Mouse (Mus musculus) retina, embryonic 14.5 days (tissue): Measurements from ENCODE around the gene Ap1s1.

ENCODE experiments used
- DNase-seq: peaks from one replicate; pipeline ENCODE4 v3.0.0-alpha.2; 2015; ENCODE audit warnings: low spot score

Gene Ap1s1

DNA sequence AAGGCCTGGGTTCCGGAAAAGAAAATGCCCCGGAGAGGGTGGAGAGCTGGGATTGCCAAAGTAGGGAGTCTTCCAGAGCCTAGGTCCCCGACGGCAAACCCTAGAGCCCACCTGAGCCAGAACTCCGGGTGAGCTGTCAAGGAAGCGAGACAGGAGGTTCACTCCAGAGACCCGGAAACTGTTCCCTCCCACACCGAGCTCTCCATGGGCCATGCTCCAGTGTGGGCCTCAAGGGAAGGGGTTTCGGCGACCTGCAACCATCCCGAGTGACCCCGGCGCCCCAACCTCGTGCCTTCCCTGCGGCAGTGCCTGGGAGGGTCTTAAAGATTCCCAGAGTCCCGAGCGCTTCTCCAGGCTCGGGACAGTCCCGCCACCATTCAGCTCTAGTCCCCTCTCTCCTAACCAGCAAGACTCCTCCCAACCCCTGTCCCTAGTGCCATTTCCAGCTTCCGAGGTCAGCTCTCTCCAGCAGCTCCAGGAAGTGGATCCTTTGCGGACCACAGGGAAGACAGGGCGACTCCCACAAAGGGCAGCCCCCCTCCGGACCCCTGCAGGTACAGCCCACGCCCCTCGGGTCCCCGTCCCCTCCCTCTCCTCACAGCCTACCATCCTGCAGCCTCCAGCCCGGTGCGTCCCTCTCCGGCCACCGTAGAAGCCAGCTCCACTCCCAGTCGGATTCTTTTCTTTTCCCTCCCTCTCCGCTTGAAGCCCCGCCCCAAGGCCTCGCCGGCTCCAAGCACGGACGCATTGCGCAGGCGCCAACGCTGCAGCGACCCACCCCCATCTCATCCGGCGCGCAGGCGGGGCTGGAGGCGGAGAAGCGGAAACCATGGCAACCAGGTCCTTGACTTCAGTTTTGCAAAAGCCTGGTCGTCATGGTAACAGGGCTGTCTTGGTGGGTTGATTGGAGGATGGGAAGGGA is at the start of gene Ap1s1:
Gene Ap1s1 (minus strand): TSS at position 734 of the 922 bp plus-strand sequence.
- DNase-seq, result peak; percentile 99

DNA sequence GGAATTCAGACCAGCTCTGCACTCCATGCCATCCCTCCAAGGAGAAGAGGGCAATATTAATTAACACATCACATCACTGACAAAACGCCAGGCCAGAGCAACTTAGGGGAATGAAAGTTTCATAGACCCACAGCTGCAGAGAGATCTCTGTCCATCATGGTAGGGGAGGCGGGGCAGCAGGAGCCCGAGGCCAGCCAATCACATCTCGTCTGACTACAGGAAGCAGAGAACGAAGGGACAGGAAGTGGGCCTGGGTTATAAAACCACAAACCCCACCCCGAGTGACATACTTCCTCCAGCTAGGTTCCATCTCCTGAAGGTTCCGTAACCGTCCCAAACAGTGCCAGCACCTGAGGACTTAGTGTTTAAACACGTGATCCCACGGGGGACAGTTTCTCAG is 49.2 kb upstream of the Ap1s1 start:
- DNase-seq, result no peak

DNA sequence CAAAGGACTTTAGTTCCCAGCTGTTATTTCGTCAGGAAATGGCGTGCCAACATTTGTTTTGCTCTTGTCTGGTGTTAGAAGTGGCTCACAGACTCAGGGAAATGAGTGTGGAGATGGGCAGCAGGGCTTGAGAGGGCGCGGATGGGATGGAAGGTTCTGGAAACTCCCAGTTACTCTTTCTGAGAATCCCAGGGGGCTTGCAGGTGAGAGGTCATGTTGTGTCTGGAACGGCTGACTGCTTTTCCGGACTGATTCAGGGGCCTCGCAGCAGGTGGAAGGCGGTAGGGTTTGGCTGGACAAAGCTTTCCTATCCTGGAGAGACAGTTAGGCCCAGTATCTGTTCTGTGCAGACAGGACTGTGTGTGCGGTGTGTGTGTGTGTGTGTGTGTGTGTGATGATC is 47.8 kb upstream of the Ap1s1 start:
- no peak for DNase-seq

DNA sequence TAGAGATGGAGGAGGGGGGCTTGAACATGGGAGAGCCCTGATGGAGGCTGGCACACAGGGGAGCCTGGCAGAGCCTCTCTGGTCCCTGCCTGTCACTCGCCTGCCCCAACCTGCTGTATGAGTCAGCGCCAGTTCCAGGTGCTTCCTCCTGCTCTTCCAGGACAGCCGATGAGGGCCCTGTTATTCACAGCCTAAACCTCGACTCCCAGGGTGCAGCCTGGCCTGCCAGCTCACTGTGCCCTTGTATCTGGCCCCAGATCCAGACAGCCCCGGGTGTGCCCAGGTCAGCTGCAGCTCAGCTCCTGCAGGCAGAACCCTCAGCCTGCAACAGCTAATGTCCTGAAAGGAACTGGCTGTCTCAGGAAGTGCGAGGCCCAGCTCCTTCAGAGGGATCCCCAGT is 45.6 kb upstream of the Ap1s1 start:
- no peak for DNase-seq

GRCm38 (mm10) chr5:137090870-137091269 is 44.9 kb upstream of the Ap1s1 start:
- DNase-seq, result no peak

GRCm38 (mm10) chr5:137087410-137087809 is 41.5 kb upstream of the Ap1s1 start:
- DNase-seq, result no peak

- DNase-seq, result no peak
These were observed 39.8 kb upstream of the Ap1s1 start for GRCm38 (mm10) chr5:137085731-137086130.

GRCm38 (mm10) chr5:137085021-137085420 is 39.1 kb upstream of the Ap1s1 start:
- DNase-seq, result no peak

DNA sequence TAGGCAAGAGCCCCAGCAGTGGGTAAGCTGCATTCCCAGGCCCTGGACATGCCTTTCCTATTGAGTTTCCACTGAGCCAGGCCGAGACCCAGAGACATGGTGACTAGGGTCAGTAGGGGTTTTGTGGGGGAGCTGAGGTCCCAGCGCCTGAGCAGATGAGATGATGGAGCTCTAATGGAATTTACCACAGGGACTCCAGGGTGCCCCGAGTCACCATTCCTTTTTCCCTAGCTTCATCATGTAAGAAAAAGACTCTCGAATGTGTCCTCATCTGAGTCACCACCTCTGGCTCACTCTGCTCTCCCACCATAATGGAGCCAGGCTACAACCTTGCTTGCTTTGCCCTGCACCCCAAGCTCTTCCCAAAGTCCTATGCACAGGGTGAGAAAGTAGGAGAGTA is 37.1 kb upstream of the Ap1s1 start:
- DNase-seq, result no peak

DNA sequence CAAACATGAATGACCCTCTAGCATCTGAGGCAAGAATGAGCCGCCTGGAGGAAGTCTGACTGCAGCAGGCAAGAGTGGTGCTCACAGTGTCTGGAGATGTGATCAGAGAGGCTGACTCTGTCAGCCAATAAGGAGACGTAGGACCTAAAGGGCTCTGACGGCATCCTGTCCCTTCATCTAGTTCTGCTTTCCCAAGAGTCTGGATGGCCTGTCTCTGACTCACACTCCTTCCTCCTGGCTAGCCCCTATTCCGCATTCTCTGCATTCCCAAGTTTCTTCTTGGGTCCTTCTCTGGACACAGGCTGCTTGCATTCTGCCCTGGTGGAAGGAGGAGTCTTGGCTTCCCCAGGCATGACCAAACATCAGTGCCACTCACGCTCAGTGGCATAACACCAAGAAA is 33.9 kb upstream of the Ap1s1 start:
- DNase-seq, result no peak

DNA sequence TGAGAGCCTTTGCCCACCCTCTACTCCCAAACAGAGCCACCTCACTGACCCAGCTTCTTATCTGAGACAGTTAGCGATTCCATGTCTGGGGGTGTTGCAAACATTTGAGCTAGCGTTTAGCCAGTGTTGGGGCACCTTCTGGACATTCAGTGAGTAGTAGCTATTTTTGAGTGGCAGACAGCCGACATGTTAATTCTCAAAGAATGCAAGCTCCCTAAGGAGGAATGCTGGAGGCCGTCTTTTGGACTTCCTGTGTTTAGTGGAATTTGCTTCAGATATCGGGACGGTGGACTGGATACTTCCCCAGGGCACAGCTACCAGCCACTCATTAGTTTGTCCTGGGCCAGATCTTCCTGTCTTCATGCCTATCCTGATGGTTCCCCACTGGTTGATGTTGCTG is 32.7 kb upstream of the Ap1s1 start:
- DNase-seq, result no peak

GRCm38 (mm10) chr5:137078041-137078440 is 32.1 kb upstream of the Ap1s1 start:
- no peak for DNase-seq

DNA sequence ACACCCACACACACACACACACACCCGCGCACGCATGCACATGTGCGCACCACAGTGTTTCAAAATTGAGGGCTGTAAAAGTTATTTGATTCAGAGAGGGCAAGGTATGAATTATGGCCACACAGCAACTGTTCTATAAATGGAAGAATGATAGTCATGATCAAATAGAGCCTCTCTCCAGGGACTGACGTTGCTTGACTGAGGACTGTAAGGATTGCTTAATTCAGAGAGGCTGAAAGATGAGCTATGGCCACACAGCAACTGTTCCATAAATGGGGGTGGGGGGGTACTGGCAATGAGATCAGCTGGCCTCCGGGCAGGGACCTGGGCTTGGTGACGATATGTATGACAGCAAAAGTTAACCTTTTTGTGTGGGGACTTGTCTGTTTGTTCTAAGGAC is 31.3 kb upstream of the Ap1s1 start:
- no peak for DNase-seq

DNA sequence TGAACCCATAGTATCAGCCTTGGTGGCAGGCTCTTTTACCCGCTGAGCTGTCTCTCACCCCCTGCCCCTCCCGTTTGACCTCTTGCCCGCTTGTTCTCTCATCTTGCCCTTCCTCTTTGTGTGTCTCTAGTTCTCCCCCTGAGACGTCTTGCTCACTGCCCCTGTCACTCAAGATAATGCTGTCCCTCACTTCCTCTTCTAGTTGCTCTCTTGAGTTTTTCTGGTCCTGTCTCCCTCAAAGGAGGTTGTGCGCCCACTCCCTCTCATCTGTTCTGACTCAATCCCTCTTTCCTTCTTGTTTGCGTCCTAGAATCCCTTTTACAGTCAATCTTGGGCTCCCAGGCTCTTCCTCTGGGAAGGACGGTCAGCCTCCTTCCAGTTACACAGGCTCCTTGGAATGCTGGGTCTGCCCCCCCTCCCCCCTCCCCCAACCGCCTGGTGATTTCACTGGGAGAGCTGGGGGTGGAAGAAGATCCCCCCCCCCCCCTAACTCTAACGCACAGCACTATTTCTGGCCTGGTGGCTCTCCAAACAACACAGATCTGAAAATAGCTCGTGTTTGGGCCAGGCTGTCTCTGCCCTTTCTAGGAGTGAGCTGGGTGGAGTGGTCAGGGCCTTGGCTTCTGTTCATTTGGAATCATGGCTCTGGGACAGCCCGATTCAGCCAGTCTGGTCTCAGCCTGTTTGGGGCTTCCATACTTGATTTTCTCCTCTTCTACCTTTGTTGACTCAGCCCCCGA is 30.4 kb upstream of the Ap1s1 start:
- no peak for DNase-seq

GRCm38 (mm10) chr5:137075726-137076125 is 29.8 kb upstream of the Ap1s1 start:
- DNase-seq, result no peak

- DNase-seq, result no peak
These were observed 28.3 kb upstream of the Ap1s1 start for GRCm38 (mm10) chr5:137074191-137074651.

DNA sequence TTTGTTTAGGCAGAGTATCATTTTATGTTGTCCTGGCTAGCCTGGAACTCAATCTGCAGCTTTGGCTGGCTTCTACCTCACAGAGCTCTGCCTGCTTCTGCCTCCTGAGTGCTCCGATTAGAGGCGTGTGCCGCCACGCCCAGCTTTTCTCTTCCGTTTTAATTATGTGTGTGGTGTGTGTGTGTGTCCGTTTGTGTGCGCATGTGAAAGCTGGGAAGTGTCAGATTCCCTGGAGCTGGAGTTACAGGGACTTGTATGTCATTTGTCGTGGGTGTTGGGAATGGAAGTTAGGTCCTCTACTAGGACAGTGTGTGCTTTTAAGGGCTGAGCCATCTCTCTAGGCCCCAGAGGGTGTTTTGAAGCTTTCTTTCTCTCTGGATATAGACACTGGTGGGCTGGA is 27.2 kb upstream of the Ap1s1 start:
- DNase-seq, result no peak

DNA sequence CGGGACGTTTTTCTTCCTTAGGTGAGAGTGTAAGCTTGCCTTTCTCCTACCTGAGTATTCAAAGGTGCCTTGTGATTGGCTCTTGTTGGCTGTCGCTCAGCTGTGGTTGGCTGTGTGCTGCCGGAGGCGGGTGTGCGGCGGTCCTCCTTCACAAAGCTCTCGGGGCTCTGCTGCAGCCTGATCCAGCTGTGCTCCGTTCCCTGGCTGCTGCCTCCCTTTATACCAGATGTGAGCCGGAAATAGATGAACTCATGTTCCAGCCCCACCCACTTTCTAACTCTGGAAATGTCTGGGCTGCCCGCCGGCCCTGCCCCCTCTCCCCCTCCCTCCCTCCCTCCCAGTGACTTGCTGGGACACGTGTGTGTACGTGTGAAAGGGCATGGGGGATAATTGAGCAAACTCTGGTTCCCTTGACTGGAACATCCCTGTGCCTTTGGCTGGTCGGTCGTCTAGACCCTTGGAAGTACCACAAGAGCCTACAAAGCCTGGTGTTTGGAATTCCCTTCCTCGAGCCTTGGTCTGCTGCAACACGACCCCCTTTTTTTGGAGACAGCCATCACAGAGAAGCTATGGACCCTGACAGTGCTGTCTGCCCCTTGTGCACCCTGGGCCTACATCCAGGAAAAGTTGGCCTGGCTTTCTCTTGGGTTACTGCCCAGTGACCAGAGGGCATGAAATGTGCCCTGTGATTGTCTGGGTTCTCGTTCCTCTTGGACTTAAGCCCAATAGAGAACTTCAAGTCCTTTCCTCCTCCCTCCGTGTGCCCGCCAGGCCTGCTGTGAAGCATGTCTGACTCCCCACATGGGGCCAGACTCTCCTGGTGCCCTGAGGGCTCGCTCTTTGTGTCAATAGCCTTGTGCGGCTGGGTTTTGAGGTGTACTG is 26.4 kb upstream of the Ap1s1 start, which contains the start of gene Serpine1:
Gene Serpine1 (minus strand): TSS at position 190 of the 882 bp plus-strand sequence.
- peak; percentile 46 for DNase-seq

GRCm38 (mm10) chr5:137070881-137071605 is 25.1 kb upstream of the Ap1s1 start:
- DNase-seq, result no peak

DNA sequence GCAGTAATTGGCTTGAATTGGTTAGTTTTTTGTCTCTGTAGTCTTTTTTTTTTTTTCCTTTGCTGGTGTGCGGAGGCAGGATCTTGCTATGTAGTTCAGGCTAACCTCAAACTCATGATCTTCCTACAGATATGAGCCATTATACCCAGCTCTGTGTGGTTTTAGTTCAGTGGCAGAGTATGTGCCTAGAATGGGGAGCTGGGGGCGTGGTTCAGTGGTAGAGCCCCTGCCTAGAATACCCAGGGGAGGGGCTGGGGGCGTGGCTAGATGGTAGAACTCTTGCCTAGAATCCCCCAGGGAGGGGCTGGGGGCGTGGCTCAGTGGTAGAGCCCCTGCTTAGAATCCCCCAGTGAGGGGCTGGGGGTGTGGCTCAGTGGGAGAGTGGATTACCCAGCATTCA is 22.8 kb upstream of the Ap1s1 start:
- DNase-seq, result no peak

- no peak for DNase-seq
These were observed 20.0 kb upstream of the Ap1s1 start for GRCm38 (mm10) chr5:137065923-137066322.
